Mouse (Mus musculus) midbrain, embryonic 16.5 days (tissue): ENCODE measurements around the gene Map7d3. TPM values are rescaled to one million over a fixed set of nuclear protein-coding genes. Genes with fewer than 3 reads are reported as not detected.
A peak's percentile ranks its signal among the peaks of the same experiment; 100 is the strongest.

Experiments used
- ATAC-seq: fragments of 200-750 bp; cut with Nextera tagmentation; 2 replicates; pipeline ENCODE4 v1.8.0; 2017; ENCODE audit warnings: moderate TSS enrichment
- H3K27ac ChIP-seq: fragments of 300-500 bp; sonication (generic); 2 replicates; pipeline ENCODE4 v1.5.1; 2014; ENCODE audit warnings: mild to moderate bottlenecking, low read length, mixed read lengths
- H3K27me3 ChIP-seq: fragments of 300-500 bp; sonication (generic); 2 replicates; pipeline ENCODE4 v1.6.1; 2014; ENCODE audit warnings: low read depth, low read length, mixed read lengths; ENCODE audit not compliant: control insufficient read depth, insufficient read depth
- H3K36me3 ChIP-seq: fragments of 300-500 bp; sonication (generic); 2 replicates; pipeline ENCODE4 v1.6.1; 2014; ENCODE audit warnings: mild to moderate bottlenecking, low read length, moderate library complexity, mixed read lengths; ENCODE audit not compliant: control insufficient read depth, insufficient read depth
- H3K4me1 ChIP-seq: fragments of 300-500 bp; sonication (generic); 2 replicates; pipeline ENCODE4 v1.6.1; 2014; ENCODE audit warnings: mild to moderate bottlenecking, low read length, mixed read lengths; ENCODE audit not compliant: control insufficient read depth, insufficient read depth
- H3K4me2 ChIP-seq: fragments of 300-500 bp; sonication (generic); 2 replicates; pipeline ENCODE4 v1.6.1; 2014; ENCODE audit warnings: mild to moderate bottlenecking, low read length, mixed read lengths
- H3K4me3 ChIP-seq: fragments of 300-500 bp; sonication (generic); 2 replicates; pipeline ENCODE4 v1.5.1; 2014; ENCODE audit warnings: low read depth, mild to moderate bottlenecking, low read length, moderate library complexity, mixed read lengths
- H3K9ac ChIP-seq: fragments of 300-500 bp; sonication (generic); 2 replicates; pipeline ENCODE4 v1.6.1; 2014; ENCODE audit warnings: low read depth, low read length, mixed read lengths
- H3K9me3 ChIP-seq: fragments of 300-500 bp; sonication (generic); replicated peaks from 2 replicates; pipeline ENCODE4 v1.6.1; 2014; ENCODE audit warnings: mild to moderate bottlenecking, low read length, mixed read lengths; ENCODE audit not compliant: control insufficient read depth, poor library complexity, severe bottlenecking
- WGBS: fragments of 180-500 bp; shearing (Covaris S2); extraction: QIAGEN DNeasy Blood & Tissue Kit; methylation state at CpG from one replicate; pipeline ENCODE4 v1.1.7; 2014; 5-methylcytosine and 5-hydroxymethylcytosine counted together
- polyA plus RNA-seq: library from polyadenylated mRNA; unstranded; fragments of >200 nt; fragmentation: Nextera tagmentation; extraction: Ambion mirVana; gene quantifications from 2 replicates; pipeline ENCODE4 v1.2.1, GENCODE M21; 2015

The Map7d3 gene
- polyA plus RNA-seq = 0.35 and 0.44 TPM in 2 replicates

- peak within 1 kb of the TSS; percentile 42 for H3K4me3 ChIP-seq
- no peak within 1 kb of the TSS for H3K27ac ChIP-seq
- H3K27me3 ChIP-seq = no peaks in the 10 kb centered on the region
- peak; percentile 58; the same call in 1 of the 2 replicates for ATAC-seq
- no peaks in the 10 kb centered on the region; the same call in 1 of the 2 replicates for H3K4me1 ChIP-seq
- WGBS = 23% methylated on average over 35 of the region's 35 CpGs
- H3K9ac ChIP-seq = 0 out of 2 replicates have a peak within 1 kb of the TSS, but pooled peaks have one; percentile 20
- H3K36me3 ChIP-seq = no peaks in the 10 kb centered on the region
- H3K4me2 ChIP-seq = peak within 1 kb of the TSS; percentile 71
- no peaks in the 10 kb centered on the region for H3K9me3 ChIP-seq
Observed at GRCm38 (mm10) chrX:56821765-56822603, at the start of gene Map7d3. Map7d3 (minus strand) TSS chrX:56822326.

DNA sequence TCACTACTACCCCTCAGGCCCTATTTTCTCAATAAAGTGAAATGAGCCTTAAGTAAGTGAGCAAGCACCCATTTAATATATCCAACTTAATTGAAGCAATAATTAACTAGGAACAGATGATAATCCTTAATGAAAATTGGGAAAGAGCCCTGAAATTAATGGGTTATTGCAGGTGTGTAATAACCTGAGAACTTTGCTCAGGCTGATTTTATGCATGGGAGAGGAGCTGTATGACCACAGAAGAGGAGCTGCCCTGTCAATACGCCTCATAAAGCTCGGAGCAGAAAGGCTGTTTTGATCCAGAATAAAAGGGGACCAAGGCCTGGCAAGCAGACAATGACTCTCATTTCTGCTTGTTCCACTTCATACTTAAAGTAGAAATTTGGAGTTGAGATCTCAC, 47.7 kb upstream of the Map7d3 start, which contains the start of gene Adgrg4:
Gene Adgrg4, plus strand, starts transcription at position 301 of the 400 bp plus-strand sequence.
- H3K4me2 ChIP-seq = no peak within 1 kb of the TSS

GRCm38 (mm10) chrX:56841255-56841654, 19.1 kb upstream of the Map7d3 start:
- 67% methylated on average over 5 of the region's 5 CpGs for WGBS
- no peak overlapping the region for H3K4me2 ChIP-seq
- H3K27ac ChIP-seq = no peak overlapping the region
- H3K36me3 ChIP-seq = no peaks in the 10 kb centered on the region
- ATAC-seq = no peak
- H3K4me1 ChIP-seq = no peaks in the 10 kb centered on the region
- no peaks in the 10 kb centered on the region for H3K27me3 ChIP-seq
- no peaks in the 10 kb centered on the region for H3K9me3 ChIP-seq
- no peak overlapping the region for H3K9ac ChIP-seq
- no peak overlapping the region for H3K4me3 ChIP-seq

More for the DNA sequence above, 47.7 kb upstream of the Map7d3 start, which contains the start of gene Adgrg4:
- H3K27me3 ChIP-seq = no peaks in the 10 kb centered on the region
- 88% methylated on average over 2 of the region's 2 CpGs for WGBS
- H3K36me3 ChIP-seq = no peaks in the 10 kb centered on the region
- no peaks in the 10 kb centered on the region for H3K9me3 ChIP-seq
- no peak within 1 kb of the TSS for H3K9ac ChIP-seq
- no peak within 1 kb of the TSS for H3K4me3 ChIP-seq
- no peak within 1 kb of the TSS for H3K27ac ChIP-seq
- no peaks in the 10 kb centered on the region for H3K4me1 ChIP-seq
- no peak for ATAC-seq

DNA sequence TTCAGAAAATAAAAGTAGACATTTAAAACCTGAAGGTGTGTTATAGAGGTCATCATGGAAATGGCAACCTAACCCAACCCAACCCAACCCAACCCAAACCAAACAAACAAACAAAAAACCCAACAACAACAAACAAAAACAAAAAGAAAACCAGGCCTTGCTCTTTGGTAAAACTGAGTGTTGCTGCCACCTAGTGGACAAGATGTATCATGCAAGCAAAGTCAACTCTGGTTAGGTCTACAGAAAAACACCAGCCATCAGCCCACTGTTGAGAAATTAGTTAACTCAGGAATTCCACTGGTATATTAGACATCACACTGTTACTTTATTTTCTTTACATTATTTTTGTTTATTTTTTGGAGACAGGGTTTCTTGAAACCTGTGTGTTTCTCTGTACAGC, 17.2 kb upstream of the Map7d3 start:
- H3K4me3 ChIP-seq = no peak overlapping the region
- no peaks in the 10 kb centered on the region for H3K27me3 ChIP-seq
- H3K27ac ChIP-seq = no peak overlapping the region
- no peak for ATAC-seq
- no peaks in the 10 kb centered on the region for H3K4me1 ChIP-seq
- no peaks in the 10 kb centered on the region for H3K36me3 ChIP-seq
- H3K9me3 ChIP-seq = no peaks in the 10 kb centered on the region
- no peak overlapping the region for H3K4me2 ChIP-seq
- H3K9ac ChIP-seq = no peak overlapping the region

- no peak overlapping the region for H3K4me3 ChIP-seq
- H3K27ac ChIP-seq = no peak overlapping the region
- H3K9ac ChIP-seq = no peak overlapping the region
- no peaks in the 10 kb centered on the region for H3K27me3 ChIP-seq
- no peaks in the 10 kb centered on the region for H3K36me3 ChIP-seq
- no peak for ATAC-seq
- H3K4me1 ChIP-seq = no peaks in the 10 kb centered on the region
- no peak overlapping the region for H3K4me2 ChIP-seq
- 92% methylated on average over 6 of the region's 6 CpGs for WGBS
- no peaks in the 10 kb centered on the region for H3K9me3 ChIP-seq
Observed at GRCm38 (mm10) chrX:56835842-56836241, 13.7 kb upstream of the Map7d3 start.

- H3K4me3 ChIP-seq = no peak overlapping the region
- H3K27ac ChIP-seq = no peak overlapping the region
- no peaks in the 10 kb centered on the region for H3K9me3 ChIP-seq
- no peaks in the 10 kb centered on the region for H3K4me1 ChIP-seq
- no peaks in the 10 kb centered on the region for H3K36me3 ChIP-seq
- no peak overlapping the region for H3K9ac ChIP-seq
- ATAC-seq = no peak
- no peak overlapping the region for H3K4me2 ChIP-seq
- WGBS = 85% methylated on average over 6 of the region's 6 CpGs
- no peaks in the 10 kb centered on the region for H3K27me3 ChIP-seq
Observed at GRCm38 (mm10) chrX:56827492-56827891, 5.4 kb upstream of the Map7d3 start.

DNA sequence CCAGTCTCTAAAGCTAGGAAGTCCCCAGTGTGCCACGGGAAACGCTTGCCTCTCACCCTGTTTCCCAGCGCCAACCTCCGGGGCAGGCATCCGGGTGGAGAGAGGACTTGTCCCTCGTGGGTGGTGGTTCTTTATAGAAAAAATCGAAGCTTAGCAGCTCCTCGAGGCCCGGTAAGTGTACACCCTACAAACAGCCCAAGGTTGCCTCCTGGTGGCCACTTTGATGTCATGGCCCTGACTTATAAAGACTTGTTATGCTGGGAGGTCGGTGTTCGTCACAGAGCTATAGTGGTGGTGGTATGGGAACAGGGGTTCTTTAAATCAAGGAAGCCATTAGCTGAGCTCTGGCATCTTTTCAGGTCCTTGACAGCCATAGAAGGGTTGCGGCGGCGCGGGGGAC, 30.9 kb downstream of the Map7d3 start:
- 47% methylated on average over 15 of the region's 15 CpGs for WGBS
- H3K4me2 ChIP-seq = no peak overlapping the region
- peak; percentile 39; the same call in 1 of the 2 replicates for ATAC-seq
- peaks cover 8% of the 10 kb centered on the region; the same call in 1 of the 2 replicates for H3K36me3 ChIP-seq
- no peak overlapping the region for H3K27ac ChIP-seq
- no peak overlapping the region for H3K9ac ChIP-seq
- H3K27me3 ChIP-seq = no peaks in the 10 kb centered on the region
- no peak overlapping the region for H3K4me3 ChIP-seq
- H3K4me1 ChIP-seq = no peaks in the 10 kb centered on the region
- H3K9me3 ChIP-seq = no peaks in the 10 kb centered on the region

GRCm38 (mm10) chrX:56790591-56790990, 31.5 kb downstream of the Map7d3 start:
- ATAC-seq = no peak
- H3K27ac ChIP-seq = no peak overlapping the region
- H3K9me3 ChIP-seq = no peaks in the 10 kb centered on the region
- no peak overlapping the region for H3K9ac ChIP-seq
- no peaks in the 10 kb centered on the region for H3K27me3 ChIP-seq
- peaks cover 8% of the 10 kb centered on the region; the same call in 1 of the 2 replicates for H3K36me3 ChIP-seq
- H3K4me3 ChIP-seq = no peak overlapping the region
- no peaks in the 10 kb centered on the region for H3K4me1 ChIP-seq
- no peak overlapping the region for H3K4me2 ChIP-seq
- 68% methylated on average over 4 of the region's 4 CpGs for WGBS

GRCm38 (mm10) chrX:56787486-56787885, 34.6 kb downstream of the Map7d3 start:
- 67% methylated on average over 3 of the region's 3 CpGs for WGBS
- H3K4me3 ChIP-seq = no peak overlapping the region
- ATAC-seq = no peak
- no peak overlapping the region for H3K27ac ChIP-seq
- no peaks in the 10 kb centered on the region for H3K27me3 ChIP-seq
- H3K4me2 ChIP-seq = no peak overlapping the region
- no peaks in the 10 kb centered on the region for H3K4me1 ChIP-seq
- no peak overlapping the region for H3K9ac ChIP-seq
- H3K36me3 ChIP-seq = no peaks in the 10 kb centered on the region
- H3K9me3 ChIP-seq = no peaks in the 10 kb centered on the region
